Mouse (Mus musculus) midbrain, embryonic 10.5 days (tissue): Measurements from ENCODE around the gene Gm45213. TPM values are rescaled to one million over a fixed set of nuclear protein-coding genes. Genes with fewer than 3 reads are reported as not detected.

Experiments used
- DNase-seq: peaks from one replicate; pipeline ENCODE4 v3.0.0-alpha.2; 2017; ENCODE audit warnings: low spot score
- H3K27ac ChIP-seq: fragments of 300-500 bp; sonication (generic); replicated peaks from 2 replicates; pipeline ENCODE4 v1.5.1; 2016; ENCODE audit warnings: mild to moderate bottlenecking
- H3K27me3 ChIP-seq: fragments of 300-500 bp; sonication (generic); 2 replicates; pipeline ENCODE4 v1.6.1; 2016; ENCODE audit warnings: low read depth, mild to moderate bottlenecking; ENCODE audit not compliant: poor library complexity, severe bottlenecking
- H3K36me3 ChIP-seq: fragments of 300-500 bp; sonication (generic); 2 replicates; pipeline ENCODE4 v1.6.1; 2016; ENCODE audit warnings: mild to moderate bottlenecking, moderate library complexity
- H3K4me1 ChIP-seq: fragments of 300-500 bp; sonication (generic); 2 replicates; pipeline ENCODE4 v1.6.1; 2016
- H3K4me3 ChIP-seq: fragments of 300-500 bp; sonication (generic); 2 replicates; pipeline ENCODE4 v1.5.1; 2016; ENCODE audit warnings: mild to moderate bottlenecking, moderate library complexity
- H3K9me3 ChIP-seq: fragments of 300-500 bp; sonication (generic); replicated peaks from 2 replicates; pipeline ENCODE4 v1.6.1; 2016; ENCODE audit warnings: mild to moderate bottlenecking
- WGBS: fragments of 180-500 bp; shearing (Covaris S2); methylation state at CpG from one replicate; pipeline ENCODE4 v1.1.7; 2016; 5-methylcytosine and 5-hydroxymethylcytosine counted together
- polyA plus RNA-seq: library from polyadenylated mRNA; unstranded; fragments of >200 nt; fragmentation: Nextera tagmentation; extraction: Ambion mirVana; gene quantifications from 2 replicates; pipeline ENCODE4 v1.2.1, GENCODE M21; 2016

Gm45213 gene
- polyA plus RNA-seq, 1 experiment from 2014 or later, result not detected

DNA sequence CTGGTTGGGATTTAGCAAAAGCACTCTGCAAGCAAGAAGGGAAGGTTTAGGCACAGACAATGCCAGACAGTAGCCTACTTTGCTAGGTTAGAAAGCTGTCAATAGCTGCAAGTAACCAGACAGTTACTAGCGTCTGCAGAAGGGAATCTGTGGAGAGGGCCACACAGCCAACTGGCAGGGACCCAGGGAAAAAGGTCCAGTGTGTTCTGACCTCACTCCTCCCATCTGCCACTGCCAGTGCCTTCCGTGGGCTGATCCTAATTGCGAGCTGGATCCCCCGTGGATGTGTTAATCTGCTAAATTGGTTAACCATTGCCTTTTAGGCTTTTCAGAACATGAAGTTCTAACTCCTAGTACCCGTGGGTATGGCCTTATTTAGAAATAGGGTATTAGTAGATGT lies 50.7 kb downstream of the Gm45213 start:
- no peaks in the 10 kb centered on the region for H3K4me1 ChIP-seq
- no peak for DNase-seq

DNA sequence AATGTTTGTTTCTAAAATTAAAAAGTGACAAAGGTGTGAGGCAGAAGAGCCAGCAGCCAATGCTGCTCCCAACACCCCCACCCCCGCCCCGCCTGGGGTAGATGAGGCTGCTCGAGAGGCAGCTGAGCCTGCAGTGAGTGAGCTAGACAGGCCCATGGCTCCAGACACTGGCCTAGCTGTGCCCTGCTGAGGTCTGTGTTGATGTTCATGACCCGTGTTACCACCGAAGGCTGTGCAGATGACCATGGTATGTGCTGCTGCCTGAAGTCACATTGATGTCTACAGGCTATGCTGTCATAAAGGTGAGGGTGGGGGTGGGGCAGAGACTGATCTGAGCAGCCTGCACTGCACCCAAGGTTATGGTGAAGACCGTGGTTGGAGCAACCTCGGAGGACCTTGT lies 55.4 kb downstream of the Gm45213 start:
- DNase-seq, result no peak
- Histone ChIP-seq H3K9me3 (no peaks in the 10 kb centered on the region), H3K4me1 (no peaks in the 10 kb centered on the region), H3K27ac (no peak overlapping the region), H3K4me3 (no peak overlapping the region), H3K27me3 (peaks cover 7% of the 10 kb centered on the region), H3K36me3 (no peaks in the 10 kb centered on the region)
- WGBS, result 83% methylated on average over 7 of the region's 7 CpGs

More for the DNA sequence above, 50.7 kb downstream of the Gm45213 start:
- 84% methylated on average over 5 of the region's 5 CpGs for WGBS
- Histone ChIP-seq H3K9me3 (no peaks in the 10 kb centered on the region), H3K27ac (no peak overlapping the region), H3K27me3 (no peaks in the 10 kb centered on the region), H3K4me3 (no peak overlapping the region), H3K36me3 (peaks cover 36% of the 10 kb centered on the region)

DNA sequence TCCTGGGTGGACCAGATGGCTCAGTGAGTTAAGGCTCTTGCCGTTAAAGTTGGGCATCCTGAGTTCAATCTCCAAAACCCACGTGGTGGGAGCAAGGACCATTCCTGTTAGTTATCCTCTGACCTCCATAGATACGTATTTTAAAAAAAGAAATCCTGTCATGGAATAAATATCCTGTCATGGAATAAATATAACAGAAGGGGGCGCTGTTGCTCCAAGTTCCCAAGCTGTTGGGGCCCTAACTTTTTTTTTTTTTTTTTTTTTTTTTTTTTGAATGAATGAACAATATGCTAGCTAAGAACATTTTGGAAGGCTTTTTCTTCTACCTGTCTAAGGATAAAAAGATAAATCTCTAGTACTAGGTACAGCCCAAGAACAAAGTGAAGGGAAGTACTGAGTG lies 58.5 kb downstream of the Gm45213 start:
- H3K9me3 ChIP-seq, result no peaks in the 10 kb centered on the region
- peaks cover 10% of the 10 kb centered on the region for H3K27me3 ChIP-seq
- no peak for DNase-seq
- no peak overlapping the region for H3K4me3 ChIP-seq
- no peaks in the 10 kb centered on the region for H3K4me1 ChIP-seq
- no peak overlapping the region for H3K27ac ChIP-seq
- 10% methylated on average over 4 of the region's 4 CpGs for WGBS
- H3K36me3 ChIP-seq, result no peaks in the 10 kb centered on the region

DNA sequence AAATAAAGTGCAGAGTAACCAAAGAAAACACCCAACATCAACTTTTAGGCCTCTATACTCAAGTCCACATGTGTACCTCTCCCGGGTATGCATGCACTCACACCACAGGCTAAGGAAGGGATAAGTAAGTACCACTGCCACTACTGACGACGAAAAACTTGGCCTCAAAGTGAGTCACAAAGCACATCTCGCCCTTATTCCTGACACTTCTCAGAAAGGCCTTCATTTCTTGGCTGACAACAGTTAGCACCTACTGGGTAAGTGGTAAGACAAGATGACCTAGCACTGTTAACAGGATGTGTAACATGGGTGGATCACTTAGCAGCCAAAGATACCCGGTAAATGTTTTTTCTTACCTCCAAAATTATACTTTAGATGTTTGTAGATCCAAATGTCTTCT lies 61.1 kb downstream of the Gm45213 start:
- Histone ChIP-seq H3K27ac (no peak overlapping the region), H3K9me3 (no peaks in the 10 kb centered on the region), H3K4me1 (peaks cover 8% of the 10 kb centered on the region), H3K36me3 (no peaks in the 10 kb centered on the region), H3K27me3 (peaks cover 16% of the 10 kb centered on the region), H3K4me3 (no peak overlapping the region)
- no peak for DNase-seq
- 88% methylated on average over 5 of the region's 5 CpGs for WGBS

DNA sequence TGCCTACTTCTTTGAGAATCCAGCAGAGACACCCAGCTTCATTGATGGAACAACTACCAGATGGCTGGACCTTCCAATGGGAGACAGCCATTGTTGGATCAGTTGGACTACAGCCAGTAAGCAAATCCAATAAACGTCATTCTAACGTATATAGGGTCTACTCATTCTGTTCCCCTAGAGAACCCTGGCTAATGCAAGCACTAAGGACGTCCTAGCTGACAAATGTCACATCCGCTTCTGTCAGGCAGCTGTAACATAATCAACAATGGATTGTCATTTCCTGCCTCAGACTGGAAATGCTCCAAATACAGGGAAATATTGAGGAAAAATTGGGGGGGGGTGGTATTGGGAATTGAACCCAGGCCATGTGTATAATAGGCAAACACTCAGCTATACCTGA lies 62.4 kb downstream of the Gm45213 start:
- Histone ChIP-seq H3K4me3 (no peak overlapping the region), H3K27ac (no peak overlapping the region), H3K36me3 (no peaks in the 10 kb centered on the region), H3K9me3 (no peaks in the 10 kb centered on the region), H3K4me1 (peaks cover 12% of the 10 kb centered on the region), H3K27me3 (peaks cover 14% of the 10 kb centered on the region)
- WGBS, result 77% methylated on average over 4 of the region's 4 CpGs
- no peak for DNase-seq

DNA sequence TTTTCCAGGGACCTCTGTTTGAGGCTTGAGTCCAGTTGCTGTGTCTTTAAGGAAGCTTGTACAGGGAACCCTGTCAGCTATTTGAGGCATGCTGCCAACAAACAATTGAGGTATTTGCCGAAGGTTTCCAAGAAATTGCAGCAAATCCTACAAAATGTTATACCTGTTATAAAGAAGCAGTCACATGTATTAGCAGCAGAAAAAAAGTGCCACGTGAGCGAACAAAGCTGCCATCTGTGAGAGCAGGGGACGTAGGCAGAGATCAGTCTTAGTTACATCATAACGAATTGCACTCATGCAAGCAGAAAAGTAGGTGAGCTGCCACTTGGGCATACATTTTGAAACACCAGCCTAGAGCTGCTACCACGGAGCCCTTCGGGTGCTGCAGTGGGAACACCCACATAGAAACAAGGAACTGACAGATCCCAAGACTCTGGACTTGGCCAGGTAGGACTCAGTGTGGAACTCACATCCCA lies 63.2 kb downstream of the Gm45213 start:
- no peak for DNase-seq
- H3K9me3 ChIP-seq, result no peaks in the 10 kb centered on the region
- 86% methylated on average over 7 of the region's 7 CpGs for WGBS
- no peak overlapping the region for H3K4me3 ChIP-seq
- H3K36me3 ChIP-seq, result no peaks in the 10 kb centered on the region
- H3K27me3 ChIP-seq, result peaks cover 10% of the 10 kb centered on the region
- no peak overlapping the region for H3K27ac ChIP-seq
- H3K4me1 ChIP-seq, result peaks cover 20% of the 10 kb centered on the region

DNA sequence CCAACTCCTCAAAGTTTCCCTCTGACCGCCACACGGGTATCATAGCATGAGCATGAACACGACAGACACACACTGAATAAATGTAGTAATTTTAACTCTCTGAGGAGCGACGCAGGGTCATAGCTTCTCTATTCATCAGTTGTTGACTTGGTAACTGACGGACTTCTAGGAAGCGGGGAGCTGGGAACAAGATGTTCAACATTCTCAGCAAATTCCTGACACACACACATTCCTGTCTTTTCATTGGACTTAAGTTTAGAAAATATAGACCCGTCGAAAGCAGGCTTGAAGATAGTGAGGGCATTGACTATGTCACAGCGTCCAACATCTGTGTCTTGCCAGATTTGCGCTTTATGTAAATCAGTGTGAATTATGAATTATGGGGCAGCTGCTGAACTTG lies 63.8 kb downstream of the Gm45213 start:
- Histone ChIP-seq H3K27ac (no peak overlapping the region), H3K4me1 (peaks cover 25% of the 10 kb centered on the region), H3K4me3 (no peak overlapping the region), H3K9me3 (no peaks in the 10 kb centered on the region), H3K27me3 (peaks cover 10% of the 10 kb centered on the region), H3K36me3 (no peaks in the 10 kb centered on the region)
- WGBS, result 86% methylated on average over 11 of the region's 11 CpGs
- no peak for DNase-seq

DNA sequence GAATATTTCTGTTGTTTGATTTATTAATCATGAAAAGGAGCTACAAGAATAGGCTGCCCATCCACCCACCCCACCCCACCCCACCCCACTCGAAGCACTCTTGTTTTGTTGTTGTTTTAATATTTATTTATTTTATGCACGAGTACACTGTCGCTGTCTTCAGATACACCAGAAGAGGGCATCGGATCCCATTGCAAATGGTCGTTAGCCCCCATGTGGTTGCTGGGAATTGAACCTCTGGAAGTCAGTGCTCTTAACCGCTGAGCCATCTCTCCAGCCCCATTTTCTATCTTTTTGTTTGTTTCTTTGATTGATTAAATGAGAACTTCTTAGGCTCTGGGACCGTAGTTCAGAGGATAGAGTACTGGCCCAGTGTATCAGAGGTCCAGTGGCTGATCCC lies 64.5 kb downstream of the Gm45213 start:
- peaks cover 29% of the 10 kb centered on the region for H3K4me1 ChIP-seq
- H3K27ac ChIP-seq, result no peak overlapping the region
- H3K4me3 ChIP-seq, result no peak overlapping the region
- peak; percentile 37 for DNase-seq
- H3K9me3 ChIP-seq, result no peaks in the 10 kb centered on the region
- H3K36me3 ChIP-seq, result no peaks in the 10 kb centered on the region
- peaks cover 10% of the 10 kb centered on the region for H3K27me3 ChIP-seq
- WGBS, result 12% methylated on average over 7 of the region's 7 CpGs

DNA sequence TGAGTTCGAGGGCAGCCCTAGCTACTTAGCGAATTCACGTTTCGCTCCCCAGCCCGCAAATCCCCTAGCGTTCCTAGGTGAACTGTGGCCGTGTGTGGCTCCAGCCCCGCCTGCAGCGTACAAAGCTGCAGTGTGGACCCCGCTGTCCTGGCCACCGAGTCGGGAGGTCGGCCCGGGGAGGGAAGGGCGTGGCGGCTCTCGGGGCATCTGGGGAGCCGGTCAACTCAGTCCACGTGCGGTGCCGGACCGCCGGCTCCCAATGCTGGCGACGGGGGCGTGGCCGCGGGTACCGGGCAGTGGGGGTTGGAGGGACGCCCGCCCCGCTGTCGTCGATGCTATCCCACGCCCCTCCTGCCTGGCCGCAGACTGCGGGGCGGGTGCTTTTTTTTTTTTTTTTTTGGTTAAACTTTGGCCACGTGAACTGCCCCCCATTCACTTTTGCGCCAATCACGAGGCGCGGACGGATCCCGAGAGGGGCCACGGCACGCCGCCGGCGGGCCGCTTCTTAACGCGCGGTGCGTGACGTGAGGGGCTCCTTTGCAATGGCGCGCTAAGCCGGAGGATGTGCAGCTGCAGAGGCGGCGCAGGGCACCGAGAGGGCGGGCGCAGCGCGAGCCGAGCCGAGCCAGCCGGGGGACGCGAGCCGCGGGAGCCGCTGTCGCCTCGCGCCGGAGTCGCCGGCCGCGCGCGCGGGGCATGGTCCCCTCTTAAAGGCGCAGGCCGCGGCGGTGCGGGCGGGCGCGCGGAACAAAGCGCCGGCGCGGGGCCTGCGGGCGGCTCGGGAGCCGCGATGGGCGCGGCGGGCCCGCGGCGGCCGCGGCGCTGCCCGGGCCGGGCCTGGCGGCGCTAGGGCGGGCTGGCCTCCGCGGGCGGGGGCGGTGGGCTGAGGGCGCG lies 65.8 kb downstream of the Gm45213 start, which contains the start of gene Chsy1:
TSS of gene Chsy1 (plus strand) at position 555 of the 894 bp plus-strand sequence.
- 0 out of 2 replicates have a peak, but pooled peaks cover under 1% of the 10 kb centered on the region for H3K36me3 ChIP-seq
- H3K27ac ChIP-seq, result peak within 1 kb of the TSS; percentile 97
- H3K4me3 ChIP-seq, result peak within 1 kb of the TSS; percentile 93
- peaks cover 37% of the 10 kb centered on the region for H3K4me1 ChIP-seq
- no peaks in the 10 kb centered on the region for H3K9me3 ChIP-seq
- H3K27me3 ChIP-seq, result peaks cover 10% of the 10 kb centered on the region
- peak; percentile 93 for DNase-seq
- 4% methylated on average over 113 of the region's 123 CpGs for WGBS

DNA sequence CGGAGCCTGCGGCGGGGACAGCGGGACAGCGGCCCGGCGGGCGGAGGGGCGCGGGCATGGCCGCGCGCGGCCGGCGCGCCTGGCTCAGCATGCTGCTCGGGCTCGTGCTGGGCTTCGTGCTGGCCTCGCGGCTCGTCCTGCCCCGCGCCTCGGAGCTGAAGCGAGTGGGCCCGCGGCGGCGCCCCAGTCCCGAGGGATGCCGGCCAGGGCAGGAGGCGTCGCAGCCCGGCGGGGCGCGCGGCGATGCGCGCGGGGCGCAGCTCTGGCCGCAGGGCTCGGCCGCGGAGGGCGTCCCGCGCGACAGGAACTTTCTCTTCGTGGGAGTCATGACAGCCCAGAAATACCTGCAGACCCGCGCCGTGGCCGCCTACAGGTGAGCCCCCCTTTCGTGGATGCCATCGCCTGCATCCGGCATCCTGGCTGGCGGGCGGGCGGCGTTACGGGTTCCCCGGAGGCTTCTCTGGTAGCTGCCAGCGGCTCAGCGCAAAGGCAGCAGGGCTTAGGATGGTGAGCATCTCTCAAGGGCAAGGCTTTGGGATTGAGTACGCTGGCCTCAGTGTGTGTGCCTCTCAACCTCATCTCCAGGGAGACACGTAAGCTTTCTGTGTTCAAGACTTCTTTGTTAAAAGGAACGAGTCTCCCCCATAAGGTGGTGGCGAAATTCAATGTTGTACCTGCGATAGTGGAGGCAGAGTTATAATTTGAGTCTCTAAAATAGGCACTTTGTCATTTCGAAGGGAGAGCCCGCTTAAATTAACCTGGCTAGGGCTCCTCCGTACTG lies 66.6 kb downstream of the Gm45213 start:
- no peaks in the 10 kb centered on the region for H3K9me3 ChIP-seq
- H3K27me3 ChIP-seq, result peaks cover 10% of the 10 kb centered on the region
- peak; percentile 64 for DNase-seq
- WGBS, result 6% methylated on average over 76 of the region's 77 CpGs
- H3K4me1 ChIP-seq, result peaks cover 41% of the 10 kb centered on the region
- peak overlapping the region; percentile 97 for H3K27ac ChIP-seq
- H3K4me3 ChIP-seq, result peak overlapping the region; percentile 93
- H3K36me3 ChIP-seq, result peaks cover 9% of the 10 kb centered on the region; the same call in 1 of the 2 replicates

DNA sequence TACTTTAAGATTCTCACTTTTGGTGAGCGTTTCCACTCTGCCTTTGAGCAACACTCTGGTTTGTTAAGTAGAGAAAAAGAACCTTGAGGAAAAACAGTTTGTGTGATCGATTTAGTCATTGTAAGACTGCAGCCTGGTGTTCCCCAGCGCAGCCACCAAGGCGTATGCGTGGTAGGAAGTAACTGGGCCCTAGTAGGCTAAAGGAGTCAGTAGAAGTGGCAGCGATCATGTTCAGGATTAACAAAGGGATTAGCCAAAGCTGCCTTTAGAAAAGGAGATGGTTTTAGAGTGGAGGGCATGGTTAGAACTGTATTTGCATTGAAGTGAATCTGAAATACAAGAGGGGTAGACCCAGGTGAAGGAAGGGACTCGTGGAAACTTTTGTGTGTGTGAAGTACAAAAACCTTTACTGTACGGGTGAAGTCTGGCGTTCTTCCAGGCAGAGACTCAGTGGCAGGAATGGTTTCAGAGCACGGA lies 67.3 kb downstream of the Gm45213 start:
- Histone ChIP-seq H3K36me3 (peaks cover 10% of the 10 kb centered on the region; the same call in 1 of the 2 replicates), H3K27ac (peak overlapping the region; percentile 97), H3K4me1 (peaks cover 47% of the 10 kb centered on the region), H3K27me3 (peaks cover 10% of the 10 kb centered on the region), H3K9me3 (no peaks in the 10 kb centered on the region), H3K4me3 (peak overlapping the region; percentile 93)
- 5% methylated on average over 10 of the region's 10 CpGs for WGBS
- no peak for DNase-seq

DNA sequence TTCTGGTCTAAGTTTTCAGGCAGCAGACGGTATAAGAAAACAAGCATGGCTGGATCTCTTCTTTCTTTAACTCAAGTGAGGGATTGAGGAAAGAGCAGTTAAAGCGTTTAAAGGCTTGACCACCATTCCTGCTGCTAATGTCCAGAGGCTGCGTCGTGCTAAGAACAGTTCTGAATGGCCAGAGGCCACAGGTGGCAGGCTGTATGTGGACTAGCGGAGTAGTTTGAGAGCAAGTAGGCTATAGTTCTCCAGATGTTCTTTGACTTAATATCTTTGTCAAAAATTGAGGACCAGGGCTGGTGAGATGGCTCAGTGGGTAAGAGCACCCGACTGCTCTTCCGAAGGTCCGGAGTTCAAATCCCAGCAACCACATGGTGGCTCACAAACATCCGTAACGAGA lies 67.8 kb downstream of the Gm45213 start:
- Histone ChIP-seq H3K9me3 (no peaks in the 10 kb centered on the region), H3K27me3 (peaks cover 10% of the 10 kb centered on the region), H3K36me3 (peaks cover 10% of the 10 kb centered on the region; the same call in 1 of the 2 replicates), H3K27ac (peak overlapping the region; percentile 97; the same call in 1 of the 2 replicates), H3K4me1 (peaks cover 52% of the 10 kb centered on the region), H3K4me3 (peak overlapping the region; percentile 93)
- WGBS, result 70% methylated on average over 10 of the region's 10 CpGs
- no peak for DNase-seq
